Mouse (Mus musculus) heart, embryonic 13.5 days (tissue): ENCODE measurements around the gene Prickle4. TPM values are rescaled to one million over a fixed set of nuclear protein-coding genes. Genes with fewer than 3 reads are reported as not detected.

Experiments
- ATAC-seq: fragments of 200-750 bp; cut with Nextera tagmentation; 2 replicates; pipeline ENCODE4 v1.8.0; 2017; ENCODE audit warnings: moderate TSS enrichment; ENCODE audit not compliant: insufficient number of reproducible peaks, low FRiP score, low TSS enrichment; ENCODE audit errors: extremely low read depth
- H3K27ac ChIP-seq: fragments of 300-500 bp; sonication (generic); replicated peaks from 2 replicates; pipeline ENCODE4 v1.5.1; 2015; ENCODE audit warnings: moderate library complexity, mild to moderate bottlenecking, inconsistent platforms
- H3K27me3 ChIP-seq: fragments of 300-500 bp; sonication (generic); replicated peaks from 2 replicates; pipeline ENCODE4 v1.6.1; 2015; ENCODE audit warnings: mild to moderate bottlenecking, inconsistent platforms
- H3K36me3 ChIP-seq: fragments of 300-500 bp; sonication (generic); 2 replicates; pipeline ENCODE4 v1.6.1; 2015; ENCODE audit warnings: mild to moderate bottlenecking, inconsistent platforms
- H3K4me1 ChIP-seq: fragments of 300-500 bp; sonication (generic); 2 replicates; pipeline ENCODE4 v1.6.1; 2015; ENCODE audit warnings: inconsistent platforms
- H3K4me2 ChIP-seq: fragments of 300-500 bp; sonication (generic); 2 replicates; pipeline ENCODE4 v1.6.1; 2015; ENCODE audit warnings: inconsistent platforms, mild to moderate bottlenecking, moderate library complexity
- H3K4me3 ChIP-seq: fragments of 300-500 bp; sonication (generic); 2 replicates; pipeline ENCODE4 v1.5.1; 2015; ENCODE audit warnings: moderate library complexity, mild to moderate bottlenecking, inconsistent platforms
- H3K9ac ChIP-seq: fragments of 300-500 bp; sonication (generic); 2 replicates; pipeline ENCODE4 v1.6.1; 2015; ENCODE audit warnings: inconsistent platforms, mild to moderate bottlenecking, moderate library complexity
- H3K9me3 ChIP-seq: fragments of 300-500 bp; sonication (generic); 2 replicates; pipeline ENCODE4 v1.6.1; 2016; ENCODE audit warnings: inconsistent platforms
- WGBS: fragments of 180-500 bp; shearing (Covaris S2); methylation state at CpG from one replicate; pipeline ENCODE4 v1.1.7; 2015; ENCODE audit warnings: mixed read lengths; 5-methylcytosine and 5-hydroxymethylcytosine counted together
- polyA plus RNA-seq: library from polyadenylated mRNA; unstranded; fragments of >200 nt; fragmentation: Nextera tagmentation; extraction: Ambion mirVana; gene quantifications from 2 replicates; pipeline ENCODE4 v1.2.1, GENCODE M21; 2015

Prickle4 gene
- polyA plus RNA-seq, 1 experiment from 2014 or later = 0.78 TPM

DNA sequence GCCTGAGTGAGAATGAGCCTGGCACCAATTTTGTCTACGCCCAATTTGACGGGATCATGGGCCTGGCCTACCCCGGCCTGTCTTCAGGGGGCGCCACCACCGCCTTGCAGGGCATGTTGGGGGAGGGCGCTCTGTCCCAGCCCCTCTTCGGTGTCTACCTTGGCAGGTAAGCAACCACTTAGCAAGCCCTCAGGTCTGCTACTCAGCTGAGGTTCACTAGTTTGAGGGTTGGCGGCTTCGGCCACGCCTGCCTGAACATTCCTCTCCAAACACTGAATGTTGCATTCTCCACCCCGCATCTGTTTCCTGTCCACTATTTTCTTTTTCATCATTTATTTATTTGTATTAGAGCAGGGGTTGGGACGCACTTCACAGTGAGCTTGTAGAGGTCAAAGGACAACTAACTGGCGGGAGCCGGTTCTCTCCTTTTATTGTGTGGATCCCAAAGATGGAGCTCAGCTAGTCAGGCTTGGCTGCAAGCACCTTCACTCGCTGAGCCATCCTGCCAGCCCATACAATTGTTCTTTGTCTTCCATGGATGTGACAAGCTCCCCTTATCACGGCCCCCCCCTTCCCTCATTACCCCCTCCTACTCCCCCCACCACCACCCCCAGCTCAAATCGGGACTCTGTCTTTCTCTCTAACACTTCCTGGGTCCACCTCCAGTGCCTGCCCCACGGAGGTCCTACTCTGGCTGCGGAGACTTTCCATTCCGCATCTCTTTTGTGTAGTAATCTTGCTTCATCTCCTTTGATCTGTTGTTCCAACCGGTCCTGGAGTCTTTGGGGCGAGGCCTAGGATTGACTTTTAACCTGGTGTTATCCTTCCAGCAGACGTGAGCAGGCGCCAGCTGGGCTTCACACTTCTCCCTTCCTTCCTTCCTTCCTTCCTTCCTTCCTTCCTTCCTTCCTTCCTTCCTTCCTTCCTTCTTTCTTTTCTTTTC is 36.4 kb upstream of the Prickle4 start:
- no peaks in the 10 kb centered on the region for H3K36me3 ChIP-seq
- H3K9me3 ChIP-seq = no peaks in the 10 kb centered on the region
- no peak overlapping the region for H3K4me3 ChIP-seq
- H3K27ac ChIP-seq = no peak overlapping the region
- peaks cover 15% of the 10 kb centered on the region for H3K27me3 ChIP-seq
- no peak overlapping the region for H3K9ac ChIP-seq
- no peak overlapping the region for H3K4me2 ChIP-seq
- ATAC-seq = no peak
- WGBS = 53% methylated on average over 24 of the region's 24 CpGs
- H3K4me1 ChIP-seq = no peaks in the 10 kb centered on the region

DNA sequence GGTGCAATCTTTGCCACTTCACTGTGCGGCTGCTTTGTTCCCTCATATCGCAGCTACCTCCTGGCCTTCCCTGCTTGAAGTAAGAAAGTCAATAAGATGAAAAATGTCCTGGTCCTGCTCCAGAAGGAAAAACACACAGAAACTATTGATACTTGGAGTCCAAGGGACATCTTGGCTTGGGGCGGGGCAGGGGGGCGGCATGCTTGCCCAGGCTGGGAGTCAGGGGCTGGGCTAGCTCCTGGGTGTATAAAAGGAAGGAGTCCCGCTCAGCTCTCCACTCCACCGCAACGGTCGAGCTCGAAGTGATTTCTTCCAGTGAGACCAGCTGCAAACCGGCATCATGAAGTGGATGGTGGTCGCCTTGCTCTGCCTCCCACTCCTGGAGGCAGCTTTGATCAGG is 32.0 kb upstream of the Prickle4 start, which contains the start of gene Pgc:
Gene Pgc (plus strand): TSS at position 277 of the 400 bp plus-strand sequence.
- no peak within 1 kb of the TSS for H3K27ac ChIP-seq
- no peaks in the 10 kb centered on the region for H3K9me3 ChIP-seq
- no peak within 1 kb of the TSS for H3K4me2 ChIP-seq
- H3K9ac ChIP-seq = no peak within 1 kb of the TSS
- peaks cover 22% of the 10 kb centered on the region for H3K27me3 ChIP-seq
- no peak within 1 kb of the TSS for H3K4me3 ChIP-seq
- no peaks in the 10 kb centered on the region for H3K36me3 ChIP-seq
- WGBS = 65% methylated on average over 11 of the region's 11 CpGs
- ATAC-seq = no peak
- H3K4me1 ChIP-seq = 0 out of 2 replicates have a peak, but pooled peaks cover 6% of the 10 kb centered on the region

DNA sequence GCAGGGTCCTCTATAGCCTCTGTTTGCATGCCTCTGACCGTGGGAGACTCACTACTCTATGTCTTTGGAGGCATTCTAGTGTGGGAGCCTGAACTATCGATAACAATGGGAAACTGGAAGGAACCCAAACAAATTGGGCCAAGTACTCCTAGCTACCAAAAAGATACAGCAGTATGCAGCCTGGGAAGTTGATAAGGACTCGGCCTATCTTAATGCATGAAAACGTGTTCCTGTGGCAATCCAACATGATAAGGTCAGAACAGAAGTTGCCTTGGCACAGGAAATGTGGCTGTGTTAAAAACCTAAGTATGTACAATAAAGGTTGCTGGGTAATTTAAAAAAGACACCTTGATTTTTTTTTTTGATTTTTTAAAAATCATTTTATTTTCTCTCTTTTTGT is 26.6 kb upstream of the Prickle4 start:
- Histone ChIP-seq H3K27me3 (peaks cover 13% of the 10 kb centered on the region), H3K4me3 (no peak overlapping the region), H3K36me3 (no peaks in the 10 kb centered on the region), H3K9ac (no peak overlapping the region), H3K4me2 (no peak overlapping the region), H3K4me1 (peaks cover 13% of the 10 kb centered on the region), H3K27ac (no peak overlapping the region), H3K9me3 (no peaks in the 10 kb centered on the region)
- no peak for ATAC-seq
- WGBS = 36% methylated on average over 4 of the region's 4 CpGs

DNA sequence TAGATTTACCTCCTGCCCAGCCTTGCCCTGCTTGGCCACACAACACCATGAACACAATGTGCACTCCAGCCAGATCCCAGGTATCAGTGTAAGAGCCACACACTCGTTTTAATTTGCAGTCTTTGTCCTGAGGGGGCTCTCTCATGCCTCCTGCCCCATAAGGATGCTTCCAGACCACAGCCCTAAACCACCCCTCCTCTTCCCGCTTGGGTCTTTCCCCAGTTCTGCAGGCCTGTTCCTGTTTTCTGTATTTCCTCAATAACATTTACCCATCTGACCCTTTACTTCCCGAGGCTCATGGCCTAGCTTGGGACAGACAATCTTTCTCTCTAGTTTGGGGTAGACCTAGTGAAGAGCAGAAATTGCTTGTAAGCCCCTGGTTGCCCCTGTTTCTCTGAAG is 20.5 kb upstream of the Prickle4 start:
- Histone ChIP-seq H3K27ac (no peak overlapping the region), H3K4me1 (peaks cover 12% of the 10 kb centered on the region), H3K9me3 (no peaks in the 10 kb centered on the region), H3K9ac (no peak overlapping the region), H3K4me2 (no peak overlapping the region), H3K27me3 (peaks cover 3% of the 10 kb centered on the region; the same call in 1 of the 2 replicates), H3K36me3 (no peaks in the 10 kb centered on the region), H3K4me3 (no peak overlapping the region)
- no peak for ATAC-seq
- WGBS = 51% methylated on average over 3 of the region's 3 CpGs

DNA sequence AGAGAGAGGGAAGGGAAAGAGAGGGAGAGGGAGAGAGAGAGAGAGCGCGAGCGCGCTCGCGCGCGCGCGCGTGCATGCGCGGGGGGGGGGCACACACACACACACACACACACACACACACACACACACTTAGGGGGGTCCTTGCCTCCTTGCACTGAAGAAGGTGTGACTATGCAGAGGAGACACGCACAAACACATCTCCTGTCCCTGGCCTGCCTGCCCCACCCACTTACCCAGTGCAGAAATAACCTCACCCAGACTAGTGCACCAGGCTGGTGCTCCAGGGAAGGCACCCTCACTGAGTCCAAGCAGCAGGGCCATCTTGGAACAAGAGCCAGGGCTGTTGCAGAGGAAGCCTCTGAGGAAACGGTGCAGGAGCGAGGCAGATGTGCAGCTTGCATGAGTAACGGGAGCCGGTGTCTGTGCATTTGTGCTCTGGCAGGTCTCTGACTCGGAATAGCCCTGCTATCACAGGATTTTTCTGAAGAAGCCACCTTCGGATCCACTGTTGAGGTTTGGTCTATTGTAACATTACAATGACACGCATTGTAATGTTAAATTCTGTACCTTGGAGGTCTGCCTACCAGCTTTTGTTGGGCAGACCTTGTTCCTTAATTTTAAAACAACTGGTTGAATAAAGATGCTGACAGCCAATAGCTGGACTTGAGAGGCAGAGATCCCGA is 18.5 kb upstream of the Prickle4 start:
- Histone ChIP-seq H3K9ac (no peak overlapping the region), H3K9me3 (no peaks in the 10 kb centered on the region), H3K36me3 (no peaks in the 10 kb centered on the region), H3K4me2 (peak overlapping the region; percentile 36; the same call in 1 of the 2 replicates), H3K27me3 (peaks cover 1% of the 10 kb centered on the region; the same call in 1 of the 2 replicates), H3K4me3 (no peak overlapping the region), H3K4me1 (peaks cover 12% of the 10 kb centered on the region), H3K27ac (no peak overlapping the region)
- 52% methylated on average over 11 of the region's 22 CpGs for WGBS
- no peak for ATAC-seq

DNA sequence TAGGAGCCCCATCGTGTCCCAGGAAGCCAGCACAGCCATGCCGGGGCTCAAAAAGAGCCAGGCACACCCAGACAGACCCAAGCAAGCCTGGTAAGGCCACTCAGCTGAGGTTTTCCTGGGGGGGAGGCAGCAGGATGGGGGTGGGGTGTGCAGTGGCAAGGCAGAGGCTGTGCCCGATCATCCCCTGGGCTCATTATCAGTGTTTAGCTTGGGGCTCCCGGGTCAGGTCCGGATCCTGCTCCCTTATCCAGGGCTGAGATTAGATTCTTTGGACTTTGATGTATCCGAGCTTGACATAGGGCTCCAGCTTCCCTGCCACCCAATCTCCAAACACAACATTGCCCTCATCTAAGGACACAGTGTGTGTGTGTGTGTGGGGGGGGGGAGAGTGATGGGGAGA is 17.3 kb upstream of the Prickle4 start:
- peaks cover 10% of the 10 kb centered on the region; the same call in 1 of the 2 replicates for H3K27me3 ChIP-seq

DNA sequence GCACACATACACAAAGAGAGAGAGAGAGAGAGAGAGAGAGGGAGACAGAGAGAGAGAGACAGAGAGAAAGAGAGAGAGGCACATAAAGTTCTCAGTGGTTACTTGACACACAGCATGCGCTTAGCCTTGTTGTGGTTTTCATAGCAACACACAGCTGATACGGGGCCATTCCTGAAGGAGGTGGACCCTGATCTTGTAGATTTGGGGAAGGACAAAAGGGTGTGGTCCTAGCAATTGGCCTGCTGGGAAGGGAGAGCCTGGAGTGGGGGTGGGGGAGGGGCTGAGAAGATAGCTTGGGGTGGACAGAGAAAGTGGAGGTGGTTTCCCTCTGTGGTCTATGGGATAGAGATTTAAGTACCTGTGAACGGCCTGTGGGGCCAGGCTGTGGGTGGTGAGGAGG is 15.5 kb upstream of the Prickle4 start:
- no peaks in the 10 kb centered on the region for H3K36me3 ChIP-seq
- peaks cover 17% of the 10 kb centered on the region for H3K27me3 ChIP-seq
- H3K4me1 ChIP-seq = peaks cover 10% of the 10 kb centered on the region
- no peak overlapping the region for H3K4me2 ChIP-seq
- H3K9ac ChIP-seq = no peak overlapping the region
- no peak for ATAC-seq
- H3K27ac ChIP-seq = no peak overlapping the region
- H3K9me3 ChIP-seq = no peaks in the 10 kb centered on the region
- H3K4me3 ChIP-seq = no peak overlapping the region
- 44% methylated on average over 3 of the region's 3 CpGs for WGBS

More for the DNA sequence above, 17.3 kb upstream of the Prickle4 start:
- H3K9ac ChIP-seq = no peak overlapping the region
- ATAC-seq = no peak
- H3K36me3 ChIP-seq = no peaks in the 10 kb centered on the region
- H3K4me2 ChIP-seq = no peak overlapping the region
- H3K4me1 ChIP-seq = peaks cover 12% of the 10 kb centered on the region
- no peak overlapping the region for H3K4me3 ChIP-seq
- H3K9me3 ChIP-seq = no peaks in the 10 kb centered on the region
- no peak overlapping the region for H3K27ac ChIP-seq
- WGBS = 13% methylated on average over 6 of the region's 6 CpGs

DNA sequence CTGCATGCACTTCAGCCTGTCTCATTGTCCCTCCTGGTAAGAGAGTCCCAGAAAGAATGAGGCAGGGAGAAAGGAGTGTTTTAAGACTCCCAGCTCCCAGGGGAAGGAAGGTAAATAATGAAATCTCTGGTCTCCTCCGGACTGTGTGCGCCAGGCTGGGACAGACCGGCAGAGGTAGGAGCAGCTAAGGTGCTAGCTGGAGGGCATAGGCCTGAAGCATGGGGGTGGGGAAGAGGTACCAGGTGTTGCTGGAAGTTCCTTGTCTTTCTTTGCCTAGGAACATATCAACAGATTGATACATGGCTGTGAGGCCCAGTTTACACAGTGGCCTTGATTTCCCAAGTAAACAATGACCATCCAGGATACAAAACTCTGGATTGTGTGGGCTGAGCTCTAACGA is 14.4 kb upstream of the Prickle4 start:
- Histone ChIP-seq H3K9ac (no peak overlapping the region), H3K4me3 (no peak overlapping the region), H3K36me3 (0 out of 2 replicates have a peak, but pooled peaks cover 4% of the 10 kb centered on the region), H3K9me3 (no peaks in the 10 kb centered on the region), H3K27ac (no peak overlapping the region), H3K4me1 (peaks cover 10% of the 10 kb centered on the region), H3K27me3 (peaks cover 26% of the 10 kb centered on the region), H3K4me2 (no peak overlapping the region)
- ATAC-seq = no peak
- WGBS = 66% methylated on average over 4 of the region's 4 CpGs

DNA sequence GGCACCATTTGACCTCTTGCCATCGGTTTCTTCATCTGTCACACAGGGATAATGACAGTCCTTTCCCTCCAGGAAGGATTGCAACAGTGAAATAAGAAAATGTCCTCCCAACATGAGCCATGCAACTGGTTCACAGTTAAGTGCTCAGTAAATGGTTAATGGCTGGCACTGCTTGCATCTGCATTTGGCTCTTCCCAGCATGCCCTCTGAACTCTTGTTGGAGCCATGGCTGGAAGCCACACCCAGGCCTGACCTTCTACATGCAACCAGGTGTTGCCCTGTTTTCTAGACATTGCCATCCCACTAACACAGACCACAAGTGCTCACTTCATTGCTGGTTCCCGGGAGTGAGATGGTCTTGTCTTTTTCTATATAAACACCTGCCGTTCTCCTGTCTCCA is 13.4 kb upstream of the Prickle4 start:
- Histone ChIP-seq H3K4me1 (peaks cover 18% of the 10 kb centered on the region), H3K4me3 (no peak overlapping the region), H3K4me2 (no peak overlapping the region), H3K9me3 (no peaks in the 10 kb centered on the region), H3K27me3 (peaks cover 36% of the 10 kb centered on the region), H3K27ac (no peak overlapping the region), H3K36me3 (peaks cover 14% of the 10 kb centered on the region; the same call in 1 of the 2 replicates), H3K9ac (no peak overlapping the region)
- no peak for ATAC-seq
- WGBS = 68% methylated on average over 3 of the region's 3 CpGs

DNA sequence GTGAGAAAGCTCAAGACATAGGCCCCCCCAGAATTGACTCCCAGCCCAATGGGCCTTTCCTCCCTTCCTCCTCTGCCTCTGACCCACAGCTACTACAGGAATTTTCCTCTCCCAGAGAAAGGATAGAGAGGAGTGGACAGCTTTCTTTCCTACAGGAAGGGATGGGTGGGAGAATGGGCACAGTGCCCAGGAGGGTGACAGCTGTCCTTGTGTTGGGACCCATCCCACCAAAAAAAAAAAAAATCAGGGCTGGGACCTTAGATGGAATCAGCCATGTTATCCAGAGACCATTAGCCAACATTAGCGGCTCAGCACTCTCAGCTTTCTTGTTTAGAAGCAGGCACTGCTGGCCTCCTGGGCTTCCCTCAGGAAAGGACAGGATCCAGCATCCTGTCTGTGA is 11.7 kb upstream of the Prickle4 start:
- no peak for ATAC-seq
- no peak overlapping the region for H3K4me2 ChIP-seq
- H3K27ac ChIP-seq = peak overlapping the region; percentile 32; the same call in 1 of the 2 replicates
- H3K9ac ChIP-seq = no peak overlapping the region
- 45% methylated on average over 1 of the region's 1 CpGs for WGBS
- H3K36me3 ChIP-seq = peaks cover 32% of the 10 kb centered on the region
- peaks cover 47% of the 10 kb centered on the region for H3K27me3 ChIP-seq
- no peaks in the 10 kb centered on the region for H3K9me3 ChIP-seq
- peaks cover 22% of the 10 kb centered on the region for H3K4me1 ChIP-seq
- H3K4me3 ChIP-seq = no peak overlapping the region

DNA sequence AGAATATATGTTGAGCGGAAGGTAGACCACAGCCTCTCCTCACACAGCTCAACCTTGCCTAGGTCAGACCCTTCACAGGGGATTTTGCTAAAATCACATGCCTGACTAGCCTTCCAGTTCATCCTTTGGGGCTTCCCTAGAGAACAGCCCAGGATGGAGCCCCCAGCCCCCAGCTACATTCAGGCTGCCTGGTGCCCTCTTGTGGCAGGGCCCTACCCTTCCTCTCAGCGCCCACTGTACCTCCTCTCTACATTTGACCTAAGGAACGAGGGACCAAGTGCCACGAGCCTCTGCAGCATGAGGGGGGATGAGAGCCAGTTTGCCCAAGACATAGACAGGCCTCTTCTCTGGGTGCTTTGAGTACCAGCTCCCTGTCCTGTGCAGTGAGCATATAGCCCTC is 10.2 kb upstream of the Prickle4 start:
- no peak overlapping the region for H3K27ac ChIP-seq
- H3K9me3 ChIP-seq = no peaks in the 10 kb centered on the region
- 74% methylated on average over 4 of the region's 4 CpGs for WGBS
- H3K9ac ChIP-seq = no peak overlapping the region
- H3K36me3 ChIP-seq = peaks cover 40% of the 10 kb centered on the region
- H3K4me3 ChIP-seq = no peak overlapping the region
- H3K27me3 ChIP-seq = peaks cover 51% of the 10 kb centered on the region
- no peak for ATAC-seq
- no peak overlapping the region for H3K4me2 ChIP-seq
- peaks cover 22% of the 10 kb centered on the region for H3K4me1 ChIP-seq
